Mouse (Mus musculus): ENCODE results near the gene Gm11042.

Gene Gm11042

GRCm38 (mm10) chr12:74284685-74285054 lies 31.5 kb downstream of the Gm11042 start:
- peak; percentile 70 for DNase-seq (ENCODE audit: low read depth, low spot score)

GRCm38 (mm10) chr12:74284020-74284684 lies 32.0 kb downstream of the Gm11042 start:
- peak; percentile 89 for DNase-seq (ENCODE audit: low read depth, low spot score)

DNA sequence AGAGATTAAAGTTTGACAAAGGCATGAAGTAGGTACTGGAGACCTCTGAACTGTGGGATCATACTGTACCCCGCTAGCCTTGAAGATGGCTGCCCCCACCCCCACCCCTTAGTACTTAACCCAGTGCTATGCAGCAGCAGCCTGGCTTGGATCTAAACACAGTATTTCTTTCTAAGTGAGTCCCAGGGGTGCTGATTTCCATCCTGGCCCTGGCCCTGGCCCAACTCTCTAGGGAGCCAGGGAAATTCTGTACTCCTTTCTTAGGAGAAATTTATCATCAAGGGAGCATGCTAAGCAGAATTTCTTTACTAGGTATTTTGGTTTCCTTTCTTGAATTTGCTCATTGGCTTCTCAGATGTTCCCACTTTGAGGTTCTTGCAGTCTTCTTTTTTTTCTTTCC lies 33.3 kb downstream of the Gm11042 start:
- no peak for DNase-seq (ENCODE audit: low read depth, low spot score)

DNA sequence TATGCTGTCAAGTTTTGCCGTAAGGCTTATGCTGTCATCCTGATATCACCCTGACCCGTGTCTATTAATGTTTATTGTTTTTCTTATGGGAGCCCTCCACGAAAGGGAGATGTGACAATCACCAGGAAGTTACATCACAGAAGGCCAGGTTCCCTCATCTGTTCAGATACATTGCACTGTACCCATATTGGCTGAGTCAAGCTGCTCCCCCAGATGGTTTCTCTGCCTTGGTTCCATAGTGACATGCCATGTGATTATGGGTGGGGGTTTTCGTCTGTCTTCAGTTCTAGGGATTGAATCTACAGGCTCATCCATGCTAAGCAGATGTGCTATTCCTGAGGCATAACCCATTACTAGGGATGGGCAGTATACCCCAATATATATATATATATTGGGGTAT lies 34.8 kb downstream of the Gm11042 start:
- no peak for DNase-seq (ENCODE audit: low read depth, low spot score)

GRCm38 (mm10) chr12:74277265-74277664 lies 38.9 kb downstream of the Gm11042 start:
- DNase-seq (ENCODE audit: low read depth, low spot score) = no peak

DNA sequence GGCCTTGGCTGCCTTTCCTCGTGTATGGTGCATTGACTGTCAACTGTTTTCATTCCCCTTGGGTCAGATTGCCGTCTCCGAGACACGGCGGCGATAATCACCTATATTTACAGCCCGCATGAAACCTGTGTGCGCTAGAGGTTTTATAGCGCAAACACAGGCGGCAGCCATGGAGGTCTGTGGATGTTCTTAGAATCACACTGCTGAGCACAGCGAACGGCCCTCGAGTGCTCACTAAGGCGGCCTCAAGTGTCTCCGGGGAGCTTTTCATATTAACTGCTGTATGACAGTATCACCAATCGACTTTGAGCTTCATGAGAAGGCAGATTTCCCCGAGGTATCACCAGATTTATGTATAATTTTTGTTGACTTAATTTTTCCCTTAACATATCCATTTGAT lies 43.6 kb downstream of the Gm11042 start:
- DNase-seq (ENCODE audit: low read depth, low spot score) = no peak

DNA sequence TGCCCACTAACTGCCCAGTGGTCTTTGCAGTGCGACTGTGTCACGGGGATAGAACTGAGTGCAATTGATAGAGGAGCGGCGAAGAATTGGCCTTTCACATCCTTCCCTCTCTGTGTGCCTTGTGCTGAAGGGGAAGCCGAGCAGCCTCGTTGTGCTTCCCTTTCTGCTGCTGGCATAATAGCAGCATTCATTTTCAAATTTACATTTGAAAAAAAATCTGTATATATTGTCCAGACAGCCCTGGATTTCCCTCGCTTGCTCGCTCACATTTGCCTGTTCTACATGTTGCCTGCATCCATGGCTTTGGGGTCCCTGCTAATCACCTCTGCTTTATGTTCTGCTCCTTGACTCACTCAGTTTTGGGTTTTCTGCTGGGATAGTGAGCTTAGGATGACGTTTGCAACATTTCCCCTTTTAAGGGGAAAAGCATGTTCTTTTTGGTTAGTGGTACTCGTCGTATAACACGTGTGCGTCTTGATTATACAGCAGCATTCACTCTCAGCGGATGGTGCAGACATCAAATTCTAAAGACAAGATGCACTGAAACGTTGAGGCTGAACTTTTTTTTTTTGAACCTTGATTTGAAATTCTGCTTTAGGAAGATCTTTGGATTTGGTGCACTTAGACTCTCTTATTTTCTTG lies 47.4 kb downstream of the Gm11042 start:
- DNase-seq (ENCODE audit: low read depth, low spot score) = no peak

- DNase-seq (ENCODE audit: low read depth, low spot score) = no peak
Observed at GRCm38 (mm10) chr12:74267049-74267448, 49.1 kb downstream of the Gm11042 start.
